Mouse (Mus musculus): ENCODE results near the gene Ptcra. TPM values are rescaled to one million over a fixed set of nuclear protein-coding genes. Genes with fewer than 3 reads are reported as not detected.
"Not testable (repeated sequence)": the region's sequence is repeated elsewhere in the genome, so short reads cannot be mapped to it uniquely, and the experiment has no call there.

Ptcra gene
- polyA plus RNA-seq, 1 experiment from 2014 or later, result 0.77 TPM

- not testable (repeated sequence) for ATAC-seq (ENCODE audit: insufficient number of reproducible peaks, insufficient read depth, low FRiP score, low read depth)
These were observed 1.4 kb upstream of the Ptcra start for GRCm38 (mm10) chr17:46764916-46765315.

GRCm38 (mm10) chr17:46758753-46759152 is 4.8 kb downstream of the Ptcra start:
- no peak overlapping the region for H3K4me2 ChIP-seq (replicated peaks; ENCODE audit: low read depth, low read length)
- no peak overlapping the region for H3K27ac ChIP-seq (ENCODE audit: low read length)
- no peaks in the 10 kb centered on the region for H3K27me3 ChIP-seq (ENCODE audit: control insufficient read depth, insufficient read depth, low read length)
- H3K9ac ChIP-seq (replicated peaks; ENCODE audit: low read depth, low read length), result no peak overlapping the region
- no peaks in the 10 kb centered on the region for H3K4me1 ChIP-seq (ENCODE audit: control insufficient read depth, insufficient read depth, low read length)
- H3K36me3 ChIP-seq (ENCODE audit: control insufficient read depth, insufficient read depth, low read length), result no peaks in the 10 kb centered on the region
- H3K4me3 ChIP-seq (ENCODE audit: low read depth, low read length), result no peak overlapping the region
- WGBS, result 79% methylated on average over 12 of the region's 12 CpGs
- no peaks in the 10 kb centered on the region for H3K9me3 ChIP-seq (ENCODE audit: control insufficient read depth, low read depth, low read length)
- ATAC-seq (ENCODE audit: insufficient number of reproducible peaks, insufficient read depth, low FRiP score, low read depth), result no peak

More at GRCm38 (mm10) chr17:46764916-46765315, 1.4 kb upstream of the Ptcra start:
- not testable (repeated sequence) for H3K9me3 ChIP-seq (ENCODE audit: control insufficient read depth, low read depth, low read length); H3K4me2 ChIP-seq (replicated peaks; ENCODE audit: low read depth, low read length); H3K9ac ChIP-seq (replicated peaks; ENCODE audit: low read depth, low read length); H3K4me3 ChIP-seq (ENCODE audit: low read depth, low read length); H3K4me1 ChIP-seq (ENCODE audit: control insufficient read depth, insufficient read depth, low read length); H3K36me3 ChIP-seq (ENCODE audit: control insufficient read depth, insufficient read depth, low read length); H3K27ac ChIP-seq (ENCODE audit: low read length); H3K27me3 ChIP-seq (ENCODE audit: control insufficient read depth, insufficient read depth, low read length)
- 60% methylated on average over 8 of the region's 9 CpGs for WGBS

- Histone ChIP-seq H3K36me3 (ENCODE audit: control insufficient read depth, insufficient read depth, low read length) (0 out of 2 replicates have a peak, but pooled peaks cover 4% of the 10 kb centered on the region), H3K27ac (ENCODE audit: low read length) (peak within 1 kb of the TSS; percentile 88), H3K4me1 (ENCODE audit: control insufficient read depth, insufficient read depth, low read length) (no peaks in the 10 kb centered on the region), H3K9me3 (ENCODE audit: control insufficient read depth, low read depth, low read length) (no peaks in the 10 kb centered on the region), H3K4me3 (ENCODE audit: low read depth, low read length) (peak within 1 kb of the TSS; percentile 65), H3K27me3 (ENCODE audit: control insufficient read depth, insufficient read depth, low read length) (no peaks in the 10 kb centered on the region), H3K4me2 (replicated peaks; ENCODE audit: low read depth, low read length) (peak within 1 kb of the TSS; percentile 56), H3K9ac (replicated peaks; ENCODE audit: low read depth, low read length) (peak within 1 kb of the TSS; percentile 22)
- WGBS, result under 1% methylated on average over 57 of the region's 58 CpGs
- peak; percentile 99 for ATAC-seq (ENCODE audit: insufficient number of reproducible peaks, insufficient read depth, low FRiP score, low read depth)
These were observed 11.5 kb downstream of the Ptcra start, which contains the start of gene Cnpy3 for GRCm38 (mm10) chr17:46751794-46752556. Cnpy3 (minus strand) TSS chr17:46752214.

- Histone ChIP-seq H3K36me3 (ENCODE audit: control insufficient read depth, insufficient read depth, low read length) (0 out of 2 replicates have a peak, but pooled peaks cover 6% of the 10 kb centered on the region), H3K9me3 (ENCODE audit: control insufficient read depth, low read depth, low read length) (no peaks in the 10 kb centered on the region), H3K4me2 (replicated peaks; ENCODE audit: low read depth, low read length) (peak overlapping the region; percentile 56), H3K4me3 (ENCODE audit: low read depth, low read length) (peak overlapping the region; percentile 65), H3K4me1 (ENCODE audit: control insufficient read depth, insufficient read depth, low read length) (no peaks in the 10 kb centered on the region), H3K27ac (ENCODE audit: low read length) (peak overlapping the region; percentile 88), H3K27me3 (ENCODE audit: control insufficient read depth, insufficient read depth, low read length) (no peaks in the 10 kb centered on the region), H3K9ac (replicated peaks; ENCODE audit: low read depth, low read length) (peak overlapping the region; percentile 22)
- WGBS, result 17% methylated on average over 16 of the region's 16 CpGs
- ATAC-seq (ENCODE audit: insufficient number of reproducible peaks, insufficient read depth, low FRiP score, low read depth), result no peak; the same call in 1 of the 2 replicates
These were observed 12.3 kb downstream of the Ptcra start for GRCm38 (mm10) chr17:46751056-46751793.

- Histone ChIP-seq H3K36me3 (ENCODE audit: control insufficient read depth, insufficient read depth, low read length) (0 out of 2 replicates have a peak, but pooled peaks cover 6% of the 10 kb centered on the region), H3K4me3 (ENCODE audit: low read depth, low read length) (peak overlapping the region; percentile 65; the same call in 1 of the 2 replicates), H3K4me1 (ENCODE audit: control insufficient read depth, insufficient read depth, low read length) (no peaks in the 10 kb centered on the region), H3K4me2 (replicated peaks; ENCODE audit: low read depth, low read length) (peak overlapping the region; percentile 56), H3K27me3 (ENCODE audit: control insufficient read depth, insufficient read depth, low read length) (no peaks in the 10 kb centered on the region), H3K9me3 (ENCODE audit: control insufficient read depth, low read depth, low read length) (no peaks in the 10 kb centered on the region), H3K9ac (replicated peaks; ENCODE audit: low read depth, low read length) (no peak overlapping the region), H3K27ac (ENCODE audit: low read length) (no peak overlapping the region; the same call in 1 of the 2 replicates)
- 92% methylated on average over 4 of the region's 4 CpGs for WGBS
- no peak for ATAC-seq (ENCODE audit: insufficient number of reproducible peaks, insufficient read depth, low FRiP score, low read depth)
These were observed 12.9 kb downstream of the Ptcra start for GRCm38 (mm10) chr17:46750580-46750979.

GRCm38 (mm10) chr17:46749282-46749681 is 14.2 kb downstream of the Ptcra start:
- Histone ChIP-seq H3K27ac (ENCODE audit: low read length) (no peak overlapping the region), H3K27me3 (ENCODE audit: control insufficient read depth, insufficient read depth, low read length) (no peaks in the 10 kb centered on the region), H3K9me3 (ENCODE audit: control insufficient read depth, low read depth, low read length) (no peaks in the 10 kb centered on the region), H3K9ac (replicated peaks; ENCODE audit: low read depth, low read length) (no peak overlapping the region), H3K4me1 (ENCODE audit: control insufficient read depth, insufficient read depth, low read length) (no peaks in the 10 kb centered on the region), H3K4me2 (replicated peaks; ENCODE audit: low read depth, low read length) (no peak overlapping the region), H3K36me3 (ENCODE audit: control insufficient read depth, insufficient read depth, low read length) (0 out of 2 replicates have a peak, but pooled peaks cover 6% of the 10 kb centered on the region), H3K4me3 (ENCODE audit: low read depth, low read length) (no peak overlapping the region)
- no peak for ATAC-seq (ENCODE audit: insufficient number of reproducible peaks, insufficient read depth, low FRiP score, low read depth)
- WGBS, result 92% methylated on average over 5 of the region's 5 CpGs

- Histone ChIP-seq H3K4me1 (ENCODE audit: control insufficient read depth, insufficient read depth, low read length) (no peaks in the 10 kb centered on the region), H3K36me3 (ENCODE audit: control insufficient read depth, insufficient read depth, low read length) (peaks cover 12% of the 10 kb centered on the region; the same call in 1 of the 2 replicates), H3K4me3 (ENCODE audit: low read depth, low read length) (no peak overlapping the region), H3K9ac (replicated peaks; ENCODE audit: low read depth, low read length) (no peak overlapping the region), H3K9me3 (ENCODE audit: control insufficient read depth, low read depth, low read length) (no peaks in the 10 kb centered on the region), H3K4me2 (replicated peaks; ENCODE audit: low read depth, low read length) (no peak overlapping the region), H3K27ac (ENCODE audit: low read length) (no peak overlapping the region), H3K27me3 (ENCODE audit: control insufficient read depth, insufficient read depth, low read length) (no peaks in the 10 kb centered on the region)
- WGBS, result 85% methylated on average over 2 of the region's 2 CpGs
- no peak for ATAC-seq (ENCODE audit: insufficient number of reproducible peaks, insufficient read depth, low FRiP score, low read depth)
These were observed 15.7 kb downstream of the Ptcra start for GRCm38 (mm10) chr17:46747806-46748205.

GRCm38 (mm10) chr17:46747234-46747633 is 16.3 kb downstream of the Ptcra start:
- Histone ChIP-seq H3K4me3 (ENCODE audit: low read depth, low read length) (no peak overlapping the region), H3K27me3 (ENCODE audit: control insufficient read depth, insufficient read depth, low read length) (no peaks in the 10 kb centered on the region), H3K36me3 (ENCODE audit: control insufficient read depth, insufficient read depth, low read length) (peaks cover 18% of the 10 kb centered on the region; the same call in 1 of the 2 replicates), H3K9ac (replicated peaks; ENCODE audit: low read depth, low read length) (no peak overlapping the region), H3K4me1 (ENCODE audit: control insufficient read depth, insufficient read depth, low read length) (no peaks in the 10 kb centered on the region), H3K27ac (ENCODE audit: low read length) (no peak overlapping the region), H3K9me3 (ENCODE audit: control insufficient read depth, low read depth, low read length) (no peaks in the 10 kb centered on the region), H3K4me2 (replicated peaks; ENCODE audit: low read depth, low read length) (no peak overlapping the region)
- ATAC-seq (ENCODE audit: insufficient number of reproducible peaks, insufficient read depth, low FRiP score, low read depth), result no peak
- 81% methylated on average over 8 of the region's 8 CpGs for WGBS

Measured in stomach, embryonic 14.5 days (tissue).